Mouse (Mus musculus): ENCODE measurements around the gene Crhr1.

- TF ChIP-seq POLR2A (IDR thresholded peaks at IDR 0.05; ENCODE audit: insufficient read depth, low read length) (no peak), CTCF (IDR thresholded peaks at IDR 0.05; ENCODE audit: low read depth, low read length) (no peak), EP300 (IDR thresholded peaks at IDR 0.05; ENCODE audit: insufficient read depth, low read depth, low read length) (no peak)
Observed at GRCm38 (mm10) chr11:104150911-104151310, 18.3 kb downstream of the Crhr1 start.

Data from ES-Bruce4 (cell line).